Mouse (Mus musculus): ENCODE results near the gene Wnt11.

The Wnt11 gene

GRCm38 (mm10) chr7:98903884-98904283 is 69.0 kb downstream of the Wnt11 start:
- no peak for DNase-seq (ENCODE audit: extremely low read depth, low read depth)
